11 mouse cellular contexts compared by ENCODE assay signal in the genomic region with DNA sequence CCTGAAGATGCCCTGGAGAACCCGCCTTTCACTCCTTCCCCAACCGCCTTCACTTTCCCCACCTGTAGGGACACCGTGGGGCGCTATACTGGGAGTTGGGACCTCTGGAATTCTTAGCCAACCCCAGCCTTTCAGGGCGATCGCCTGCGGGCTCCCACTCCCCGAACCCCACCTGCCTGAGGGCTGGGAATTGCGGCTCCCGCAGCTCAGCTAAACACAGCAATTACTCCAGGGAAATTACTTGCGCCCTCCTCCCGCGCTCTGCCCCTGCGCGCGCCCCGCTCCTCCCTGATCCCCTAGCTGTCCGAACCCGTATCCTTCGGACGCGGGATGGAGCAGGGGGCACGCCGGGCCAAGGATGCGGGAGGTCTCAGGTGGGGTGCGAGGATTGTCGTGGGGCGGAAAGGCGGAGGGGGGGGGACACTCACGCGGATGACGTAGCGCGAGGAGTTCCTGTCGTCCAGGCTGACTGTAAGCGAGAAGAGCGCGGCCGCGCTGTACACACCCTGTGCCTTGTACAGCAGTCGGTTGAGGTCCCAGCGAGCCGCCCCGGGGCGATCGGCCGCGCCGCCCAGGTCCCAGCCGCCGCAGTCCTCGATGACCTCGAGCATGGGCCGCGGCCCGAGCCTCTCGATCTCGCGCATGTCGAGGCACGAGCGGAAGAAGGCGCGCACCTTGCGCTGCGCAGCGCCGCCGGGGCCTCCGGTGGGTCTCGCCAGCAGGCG. TPM values are rescaled to one million over a fixed set of nuclear protein-coding genes. Genes with fewer than 3 reads are reported as not detected.
DNase-seq lines count a peak whose midpoint lies in the region; ATAC-seq and TF ChIP-seq lines count a peak whose summit lies in the region.
"Had no signal": no experiment of that assay in that cellular context is flagged by ENCODE, and none has a peak within 500 bp of the region (broad histone marks: within the 10 kb centered on the region; RNA-seq: fewer than 3 reads in every experiment).

No protein-coding gene starts in this region.

- 1% methylated on average over 71 of the region's 72 CpGs for WGBS in kidney, embryonic 15.5 days
- 1% methylated on average over 71 of the region's 72 CpGs for WGBS in embryonic facial prominence, embryonic 11.5 days
- WGBS in hindbrain, embryonic 16.5 days = under 1% methylated on average over 71 of the region's 72 CpGs
- under 1% methylated on average over 60 of the region's 72 CpGs for WGBS in midbrain, postnatal 0 days

- no peaks in the 10 kb centered on the region for H3K9me3 ChIP-seq in kidney, embryonic 15.5 days (replicated peaks)
- H3K9me3 ChIP-seq in embryonic facial prominence, embryonic 11.5 days (replicated peaks; ENCODE audit: control insufficient read depth, low read length) = no peaks in the 10 kb centered on the region
- H3K9me3 ChIP-seq in hindbrain, embryonic 16.5 days (ENCODE audit: control insufficient read depth, low read length) = no peaks in the 10 kb centered on the region
- no peaks in the 10 kb centered on the region for H3K9me3 ChIP-seq in midbrain, postnatal 0 days (ENCODE audit: low read length)

- TF ChIP-seq CTCF in midbrain, postnatal 0 days (IDR thresholded peaks at IDR 0.05) = no peak

- ATAC-seq in kidney, embryonic 15.5 days (replicated peaks; ENCODE audit: low FRiP score) = no peak
- no peak for ATAC-seq in embryonic facial prominence, embryonic 11.5 days (replicated peaks; ENCODE audit: insufficient number of reproducible peaks, low FRiP score, low TSS enrichment, low read depth)
- ATAC-seq in hindbrain, embryonic 16.5 days = peak; percentile 41; the same call in 1 of the 2 replicates
- peak; percentile 35; the same call in 1 of the 2 replicates for ATAC-seq in midbrain, postnatal 0 days (ENCODE audit: low FRiP score)

- H3K36me3 ChIP-seq in kidney, embryonic 15.5 days = no peaks in the 10 kb centered on the region
- H3K36me3 ChIP-seq in embryonic facial prominence, embryonic 11.5 days (replicated peaks; ENCODE audit: control insufficient read depth, insufficient read depth, low read depth, low read length) = no peaks in the 10 kb centered on the region
- no peaks in the 10 kb centered on the region for H3K36me3 ChIP-seq in hindbrain, embryonic 16.5 days (ENCODE audit: control insufficient read depth, insufficient read depth, low read length)
- no peaks in the 10 kb centered on the region for H3K36me3 ChIP-seq in midbrain, postnatal 0 days (ENCODE audit: insufficient read depth, low read length)

- H3K9ac ChIP-seq in kidney, embryonic 15.5 days = no peak overlapping the region
- H3K9ac ChIP-seq in embryonic facial prominence, embryonic 11.5 days (replicated peaks; ENCODE audit: low read length) = no peak overlapping the region
- H3K9ac ChIP-seq in hindbrain, embryonic 16.5 days (ENCODE audit: low read depth, low read length) = peak overlapping the region; percentile 47
- H3K9ac ChIP-seq in midbrain, postnatal 0 days (replicated peaks; ENCODE audit: low read length, poor library complexity, severe bottlenecking) = peak overlapping the region; percentile 44; the same call in 1 of the 2 replicates

- intact Hi-C loops in gastrocnemius, postnatal 36 days (cut with DNase I) = no loop called here

- H3K27ac ChIP-seq in kidney, embryonic 15.5 days = no peak overlapping the region
- no peak overlapping the region for H3K27ac ChIP-seq in embryonic facial prominence, embryonic 11.5 days (replicated peaks; ENCODE audit: low read depth, low read length)
- no peak overlapping the region for H3K27ac ChIP-seq in hindbrain, embryonic 16.5 days (ENCODE audit: low read depth, low read length)
- H3K27ac ChIP-seq in midbrain, postnatal 0 days (ENCODE audit: low read depth, low read length) = no peak overlapping the region

- peak overlapping the region; percentile 80 for H3K4me2 ChIP-seq in kidney, embryonic 15.5 days
- peak overlapping the region; percentile 47 for H3K4me2 ChIP-seq in embryonic facial prominence, embryonic 11.5 days (ENCODE audit: low read depth, low read length)
- H3K4me2 ChIP-seq in hindbrain, embryonic 16.5 days (ENCODE audit: low read length) = peak overlapping the region; percentile 74
- peak overlapping the region; percentile 82 for H3K4me2 ChIP-seq in midbrain, postnatal 0 days (ENCODE audit: low read depth, low read length, poor library complexity, severe bottlenecking)

- no peak for DNase-seq in kidney, adult 18-20 months
- no peak for DNase-seq in embryonic facial prominence, embryonic 11.5 days (ENCODE audit: low spot score)
- no peak for DNase-seq in midbrain, postnatal 0 days (ENCODE audit: low spot score)
- DNase-seq in yolk sac, embryonic 10.5 days (ENCODE audit: low spot score) = no peak
- DNase-seq in right cerebral cortex, adult 2 months (ENCODE audit: low spot score in 2 of 2) = no peak
- DNase-seq in gastrocnemius, postnatal 36 days = no peak
- DNase-seq: cerebellum, postnatal 10 days; left cerebral cortex, postnatal 4 days had no signal

- H3K4me1 ChIP-seq in kidney, embryonic 15.5 days = peaks cover 36% of the 10 kb centered on the region
- no peaks in the 10 kb centered on the region for H3K4me1 ChIP-seq in embryonic facial prominence, embryonic 11.5 days (ENCODE audit: control insufficient read depth, insufficient read depth, low read length)
- peaks cover 14% of the 10 kb centered on the region for H3K4me1 ChIP-seq in hindbrain, embryonic 16.5 days (ENCODE audit: control insufficient read depth, insufficient read depth, low read depth, low read length)
- no peaks in the 10 kb centered on the region; the same call in 1 of the 2 replicates for H3K4me1 ChIP-seq in midbrain, postnatal 0 days (ENCODE audit: insufficient read depth, low read length)

- peaks cover 96% of the 10 kb centered on the region for H3K27me3 ChIP-seq in kidney, embryonic 15.5 days
- H3K27me3 ChIP-seq in embryonic facial prominence, embryonic 11.5 days (ENCODE audit: control insufficient read depth, insufficient read depth, low read length) = peaks cover 74% of the 10 kb centered on the region
- peaks cover 51% of the 10 kb centered on the region for H3K27me3 ChIP-seq in hindbrain, embryonic 16.5 days (replicated peaks; ENCODE audit: control insufficient read depth, insufficient read depth, low read length)
- peaks cover 75% of the 10 kb centered on the region for H3K27me3 ChIP-seq in midbrain, postnatal 0 days (ENCODE audit: insufficient read depth, low read length)

- H3K4me3 ChIP-seq in kidney, embryonic 15.5 days (replicated peaks) = peak overlapping the region; percentile 44
- peak overlapping the region; percentile 28 for H3K4me3 ChIP-seq in embryonic facial prominence, embryonic 11.5 days (ENCODE audit: low read depth, low read length)
- H3K4me3 ChIP-seq in hindbrain, embryonic 16.5 days (ENCODE audit: low read length) = peak overlapping the region; percentile 48
- H3K4me3 ChIP-seq in midbrain, postnatal 0 days (ENCODE audit: low read depth, low read length) = peak overlapping the region; percentile 48

RNA-seq across cellular contexts. Expression of gene Ecel1, which starts 2.4 kb away (rescaled TPM):
- polyA plus RNA-seq in kidney, embryonic 15.5 days (2015; fragmentation: Nextera tagmentation; extraction: Ambion mirVana) = 1.3 and 3.8 TPM in 2 replicates
- polyA plus RNA-seq in embryonic facial prominence, embryonic 11.5 days (2014; fragmentation: Nextera tagmentation; extraction: Ambion mirVana) = 0.74 and 2.1 TPM in 2 replicates
- polyA plus RNA-seq in hindbrain, embryonic 16.5 days (2015; fragmentation: Nextera tagmentation; extraction: Ambion mirVana) = 34.9 and 40.2 TPM in 2 replicates
- 15.8 and 16.2 TPM in 2 replicates for total RNA-seq in midbrain, postnatal 0 days (2014; rRNA removed)
- 16.7 and 18.9 TPM in 2 replicates for polyA plus RNA-seq in midbrain, postnatal 0 days (2015; fragmentation: Nextera tagmentation; extraction: Ambion mirVana)
- total RNA-seq in gastrocnemius, postnatal 36 days (2021) = not detected

RNA-seq across cellular contexts. Expression of gene Akp3, which starts 29.2 kb away (rescaled TPM):
- not detected in 2 replicates for polyA plus RNA-seq in kidney, embryonic 15.5 days (2015; fragmentation: Nextera tagmentation; extraction: Ambion mirVana)
- polyA plus RNA-seq in embryonic facial prominence, embryonic 11.5 days (2014; fragmentation: Nextera tagmentation; extraction: Ambion mirVana) = not detected in 2 replicates
- 0.09 TPM in 2 replicates for polyA plus RNA-seq in hindbrain, embryonic 16.5 days (2015; fragmentation: Nextera tagmentation; extraction: Ambion mirVana)
- 0.38 TPM in 1 of 2 replicates, not detected in the other for total RNA-seq in midbrain, postnatal 0 days (2014; rRNA removed)
- polyA plus RNA-seq in midbrain, postnatal 0 days (2015; fragmentation: Nextera tagmentation; extraction: Ambion mirVana) = not detected in 2 replicates
- total RNA-seq in gastrocnemius, postnatal 36 days (2021) = not detected
- total RNA-seq: left cerebral cortex, postnatal 4 days had no signal
- polyA plus RNA-seq: spleen, adult 2 months had no signal

RNA-seq across cellular contexts. Expression of gene Prss56, which starts 29.2 kb away (rescaled TPM):
- 0.09 TPM in 1 of 2 replicates, not detected in the other for polyA plus RNA-seq in kidney, embryonic 15.5 days (2015; fragmentation: Nextera tagmentation; extraction: Ambion mirVana)
- polyA plus RNA-seq in embryonic facial prominence, embryonic 11.5 days (2014; fragmentation: Nextera tagmentation; extraction: Ambion mirVana) = 0.28 and 0.74 TPM in 2 replicates
- 2.1 and 2.6 TPM in 2 replicates for polyA plus RNA-seq in hindbrain, embryonic 16.5 days (2015; fragmentation: Nextera tagmentation; extraction: Ambion mirVana)
- 0.94 TPM in 1 of 2 replicates, not detected in the other for total RNA-seq in midbrain, postnatal 0 days (2014; rRNA removed)
- polyA plus RNA-seq in midbrain, postnatal 0 days (2015; fragmentation: Nextera tagmentation; extraction: Ambion mirVana) = 0.07 TPM in 1 of 2 replicates, not detected in the other
- total RNA-seq in gastrocnemius, postnatal 36 days (2021) = not detected
- polyA plus RNA-seq: spleen, adult 2 months had no signal

RNA-seq across cellular contexts. Expression of gene Chrnd, which starts 36.5 kb away (rescaled TPM):
- polyA plus RNA-seq in kidney, embryonic 15.5 days (2015; fragmentation: Nextera tagmentation; extraction: Ambion mirVana) = 1.1 and 1.6 TPM in 2 replicates
- polyA plus RNA-seq in embryonic facial prominence, embryonic 11.5 days (2014; fragmentation: Nextera tagmentation; extraction: Ambion mirVana) = 0.15 and 0.22 TPM in 2 replicates
- 0.62 TPM in 1 of 2 replicates, not detected in the other for polyA plus RNA-seq in hindbrain, embryonic 16.5 days (2015; fragmentation: Nextera tagmentation; extraction: Ambion mirVana)
- not detected in 2 replicates for total RNA-seq in midbrain, postnatal 0 days (2014; rRNA removed)
- not detected in 2 replicates for polyA plus RNA-seq in midbrain, postnatal 0 days (2015; fragmentation: Nextera tagmentation; extraction: Ambion mirVana)
- 1 to 10 TPM; 1.9 to 2.6 TPM for total RNA-seq in gastrocnemius, postnatal 36 days (2021)
- total RNA-seq: left cerebral cortex, postnatal 4 days had no signal
- polyA plus RNA-seq: spleen, adult 2 months had no signal

RNA-seq across cellular contexts. Expression of gene Chrng, which starts 50.5 kb away (rescaled TPM):
- polyA plus RNA-seq in kidney, embryonic 15.5 days (2015; fragmentation: Nextera tagmentation; extraction: Ambion mirVana) = 2.0 and 4.3 TPM in 2 replicates
- 2.2 and 2.3 TPM in 2 replicates for polyA plus RNA-seq in embryonic facial prominence, embryonic 11.5 days (2014; fragmentation: Nextera tagmentation; extraction: Ambion mirVana)
- 0.96 TPM in 1 of 2 replicates, not detected in the other for polyA plus RNA-seq in hindbrain, embryonic 16.5 days (2015; fragmentation: Nextera tagmentation; extraction: Ambion mirVana)
- total RNA-seq in midbrain, postnatal 0 days (2014; rRNA removed) = 0.49 TPM in 1 of 2 replicates, not detected in the other
- polyA plus RNA-seq in midbrain, postnatal 0 days (2015; fragmentation: Nextera tagmentation; extraction: Ambion mirVana) = not detected in 2 replicates
- under 1 TPM in 1 of 2 experiments, not detected in 1; 0.52 TPM for total RNA-seq in gastrocnemius, postnatal 36 days (2021)
- total RNA-seq: left cerebral cortex, postnatal 4 days had no signal
- polyA plus RNA-seq: spleen, adult 2 months had no signal

Comparison
In these comparisons a context has a peak if more than half of its experiments do, and no peak if none do; other contexts are left out.
1. ATAC-seq: peak in hindbrain, embryonic 16.5 days (single experiment) and midbrain, postnatal 0 days (single experiment); none in kidney, embryonic 15.5 days (single experiment) and embryonic facial prominence, embryonic 11.5 days (single experiment).
2. H3K9ac ChIP-seq: peak in hindbrain, embryonic 16.5 days (single experiment) and midbrain, postnatal 0 days (single experiment); none in kidney, embryonic 15.5 days (single experiment) and embryonic facial prominence, embryonic 11.5 days (single experiment).
3. Peak in every context shown above with its lines, with median percentiles within 50 percentile points of each other: H3K4me2 ChIP-seq and H3K4me3 ChIP-seq.